Mouse (Mus musculus) adrenal gland, adult 2 months (tissue): ENCODE measurements around the gene Rab5if. TPM values are rescaled to one million over a fixed set of nuclear protein-coding genes. Genes with fewer than 3 reads are reported as not detected.
"Not testable (repeated sequence)": the region's sequence is repeated elsewhere in the genome, so short reads cannot be mapped to it uniquely, and the experiment has no call there.

ENCODE experiments used
- DNase-seq: peaks from one replicate; pipeline ENCODE4 v3.0.0; 2021
- polyA plus RNA-seq: library from polyadenylated mRNA; depleted of rRNA; stranded (reverse); fragments of >200 nt; gene quantifications from 2 replicates; pipeline ENCODE4 v1.2.3, GENCODE M21; 2012
- total RNA-seq, 2 experiments: library from RNA; stranded (reverse); gene quantifications; 2 replicates each; pipeline ENCODE4 v1.2.3; 2021

Gene Rab5if
- total and polyA plus RNA-seq, 3 experiments: 285 to 324 (median 311) TPM

- peak; percentile 41 for DNase-seq
Observed at GRCm38 (mm10) chr2:156853999-156854771, 8.7 kb upstream of the Rab5if start.

GRCm38 (mm10) chr2:156856311-156856710 is 6.6 kb upstream of the Rab5if start:
- no peak for DNase-seq

GRCm38 (mm10) chr2:156857385-156857791 is 5.5 kb upstream of the Rab5if start:
- no peak for DNase-seq

GRCm38 (mm10) chr2:156857835-156858234 is 5.1 kb upstream of the Rab5if start, which contains the start of gene 4930518I15Rik:
Gene 4930518I15Rik (minus strand): TSS chr2:156857946.
- DNase-seq: no peak

GRCm38 (mm10) chr2:156858671-156859070 is 4.3 kb upstream of the Rab5if start:
- no peak for DNase-seq

GRCm38 (mm10) chr2:156862041-156862717 is 749 bp upstream of the Rab5if start:
- peak; percentile 65 for DNase-seq

- DNase-seq: peak; percentile 91
Observed at GRCm38 (mm10) chr2:156863487-156864160, 696 bp downstream of the Rab5if start.

GRCm38 (mm10) chr2:156864481-156864880 is 1.6 kb downstream of the Rab5if start:
- DNase-seq: peak; percentile 38

- DNase-seq: peak; percentile 49
Observed at GRCm38 (mm10) chr2:156868994-156869393, 6.1 kb downstream of the Rab5if start.

- no peak for DNase-seq
Observed at GRCm38 (mm10) chr2:156869554-156869953, 6.6 kb downstream of the Rab5if start.

GRCm38 (mm10) chr2:156870519-156870918 is 7.6 kb downstream of the Rab5if start:
- peak; percentile 71 for DNase-seq

GRCm38 (mm10) chr2:156873629-156874028 is 10.7 kb downstream of the Rab5if start:
- DNase-seq: peak; percentile 52

GRCm38 (mm10) chr2:156874047-156874759 is 11.3 kb downstream of the Rab5if start:
- DNase-seq: no peak

- no peak for DNase-seq
Observed at GRCm38 (mm10) chr2:156874760-156875510, 12.0 kb downstream of the Rab5if start.

GRCm38 (mm10) chr2:156877726-156878125 is 14.8 kb downstream of the Rab5if start:
- DNase-seq: no peak

- DNase-seq: peak; percentile 68
Observed at GRCm38 (mm10) chr2:156879541-156879940, 16.6 kb downstream of the Rab5if start.

GRCm38 (mm10) chr2:156882431-156883001 is 19.6 kb downstream of the Rab5if start:
- no peak for DNase-seq

GRCm38 (mm10) chr2:156884396-156885211 is 21.7 kb downstream of the Rab5if start:
- DNase-seq: no peak

GRCm38 (mm10) chr2:156885666-156886065 is 22.7 kb downstream of the Rab5if start:
- DNase-seq: not testable (repeated sequence)

GRCm38 (mm10) chr2:156886084-156886631 is 23.2 kb downstream of the Rab5if start:
- no peak for DNase-seq
